Mouse (Mus musculus) limb, embryonic 14.5 days (tissue): Measurements from ENCODE around the gene Ldhal6b. TPM values are rescaled to one million over a fixed set of nuclear protein-coding genes. Genes with fewer than 3 reads are reported as not detected.

Experiments used
- ATAC-seq: fragments of 200-750 bp; cut with Nextera tagmentation; 2 replicates; pipeline ENCODE4 v1.8.0; 2017; ENCODE audit warnings: low read depth, moderate number of reproducible peaks, moderate TSS enrichment; ENCODE audit not compliant: low FRiP score
- DNase-seq: peaks from one replicate; pipeline ENCODE4 v3.0.0-alpha.2; 2015; ENCODE audit warnings: low spot score
- H3K27ac ChIP-seq: fragments of 300-500 bp; sonication (generic); replicated peaks from 2 replicates; pipeline ENCODE4 v1.5.1; 2014; ENCODE audit warnings: low read depth, mild to moderate bottlenecking, low read length, moderate library complexity, mixed read lengths
- H3K27me3 ChIP-seq: fragments of 300-500 bp; sonication (generic); 2 replicates; pipeline ENCODE4 v1.6.1; 2014; ENCODE audit warnings: low read length, mixed read lengths; ENCODE audit not compliant: control insufficient read depth, insufficient read depth
- H3K36me3 ChIP-seq: fragments of 300-500 bp; sonication (generic); 2 replicates; pipeline ENCODE4 v1.6.1; 2014; ENCODE audit warnings: mild to moderate bottlenecking, low read length, moderate library complexity, mixed read lengths; ENCODE audit not compliant: control insufficient read depth, insufficient read depth
- H3K4me1 ChIP-seq: fragments of 300-500 bp; sonication (generic); 2 replicates; pipeline ENCODE4 v1.6.1; 2014; ENCODE audit warnings: antibody characterized with exemption, low read length, mixed read lengths; ENCODE audit not compliant: control insufficient read depth, insufficient read depth
- H3K4me2 ChIP-seq: fragments of 300-500 bp; sonication (generic); replicated peaks from 2 replicates; pipeline ENCODE4 v1.6.1; 2014; ENCODE audit warnings: low read depth, mild to moderate bottlenecking, low read length, moderate library complexity; ENCODE audit not compliant: severe bottlenecking
- H3K4me3 ChIP-seq: fragments of 300-500 bp; sonication (generic); replicated peaks from 2 replicates; pipeline ENCODE4 v1.5.1; 2014; ENCODE audit warnings: low read length
- H3K9ac ChIP-seq: fragments of 300-500 bp; sonication (generic); 2 replicates; pipeline ENCODE4 v1.6.1; 2014; ENCODE audit warnings: mild to moderate bottlenecking, low read depth, low read length, moderate library complexity; ENCODE audit not compliant: severe bottlenecking
- H3K9me3 ChIP-seq: fragments of 300-500 bp; sonication (generic); 2 replicates; pipeline ENCODE4 v1.6.1; 2016; ENCODE audit warnings: low read length; ENCODE audit not compliant: control insufficient read depth
- POLR2A ChIP-seq: fragments of 200-500 bp; IDR thresholded peaks from 2 replicates; pipeline ENCODE4 v1.8.0; 2012; ENCODE audit warnings: inconsistent platforms, mild to moderate bottlenecking, moderate library complexity, borderline replicate concordance; ENCODE audit not compliant: insufficient read depth, insufficient read length; ENCODE audit errors: extremely low read depth
- WGBS: fragments of 180-500 bp; shearing (Covaris S2); extraction: QIAGEN DNeasy Blood & Tissue Kit; methylation state at CpG from one replicate; pipeline ENCODE4 v1.1.7; 2014; 5-methylcytosine and 5-hydroxymethylcytosine counted together
- polyA plus RNA-seq, 2 experiments: library from polyadenylated mRNA; depleted of rRNA in 1 of 2; stranded (reverse) in 1 of 2; unstranded in 1 of 2; fragments of >200 nt; fragmentation: Nextera tagmentation in 1 of 2; extraction: Ambion mirVana in 1 of 2; gene quantifications; 2 replicates each; pipeline versions ENCODE4 v1.2.1 to v1.2.3; 2012 to 2014

Gene Ldhal6b
- polyA plus RNA-seq, 2 experiments, result 0.47 TPM; not detected in 1

DNA sequence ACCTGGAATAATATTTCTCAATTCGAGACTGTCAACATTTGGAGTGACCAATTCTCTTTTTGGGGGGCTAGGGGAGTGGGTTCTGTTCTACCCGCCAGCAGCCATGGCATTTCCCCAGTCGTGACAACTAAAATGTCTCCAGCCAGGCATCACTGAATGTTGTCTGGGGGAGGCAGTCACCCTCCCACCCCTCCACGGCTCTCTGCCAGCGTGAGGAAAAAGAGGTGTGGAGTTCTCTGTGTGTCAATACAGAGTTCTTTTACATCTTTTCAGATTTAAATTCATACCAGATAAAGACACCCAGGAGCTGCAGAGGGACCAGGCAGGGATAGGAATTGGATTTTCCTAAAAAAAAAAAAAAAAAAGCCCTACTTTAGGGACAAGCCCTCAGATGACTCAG lies 22.4 kb downstream of the Ldhal6b start:
- no peak for TF ChIP-seq POLR2A
- 74% methylated on average over 5 of the region's 5 CpGs for WGBS
- Histone ChIP-seq H3K27ac (no peak overlapping the region), H3K4me1 (no peaks in the 10 kb centered on the region), H3K4me2 (no peak overlapping the region), H3K27me3 (no peaks in the 10 kb centered on the region), H3K9ac (no peak overlapping the region), H3K36me3 (no peaks in the 10 kb centered on the region), H3K9me3 (no peaks in the 10 kb centered on the region), H3K4me3 (no peak overlapping the region)
- DNase-seq (no peak), ATAC-seq (no peak)

DNA sequence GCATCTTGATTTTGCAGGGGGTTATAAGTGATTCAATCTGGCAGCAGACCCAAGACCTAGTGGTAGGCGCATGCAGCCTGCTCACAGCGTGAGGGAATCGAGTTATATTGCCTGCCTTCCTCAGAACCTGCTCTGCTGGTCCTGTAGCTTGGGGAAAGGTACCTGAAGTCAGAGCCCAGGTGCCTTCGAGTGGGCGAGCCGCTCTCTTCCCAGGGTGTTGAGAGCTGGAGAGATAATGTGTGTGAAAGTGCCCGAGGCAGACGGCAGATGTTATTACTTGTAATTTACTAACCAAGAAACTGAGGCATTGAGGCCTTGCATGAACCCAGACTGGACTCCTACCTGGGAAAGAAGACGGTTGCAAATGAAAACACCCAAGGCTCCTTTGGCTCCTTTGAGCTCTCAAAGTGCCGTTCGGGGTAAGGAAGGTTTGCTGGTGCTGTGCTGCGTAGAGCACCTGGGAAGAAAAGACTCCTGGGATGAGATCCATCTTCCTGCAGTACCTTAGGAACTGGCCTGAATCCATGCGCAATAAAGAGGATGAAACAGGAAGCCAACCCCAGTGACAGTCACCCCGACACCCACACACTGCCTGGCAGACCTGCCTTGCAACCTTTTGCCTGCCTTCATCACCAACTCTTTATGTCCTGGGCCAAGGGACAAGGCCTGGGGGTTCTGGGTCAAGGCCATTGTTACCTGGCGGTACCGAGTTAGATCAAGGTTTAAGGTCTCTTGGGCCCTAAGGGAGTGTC lies 22.9 kb downstream of the Ldhal6b start:
- DNase-seq (peak; percentile 15), ATAC-seq (no peak)
- Histone ChIP-seq H3K27me3 (no peaks in the 10 kb centered on the region), H3K4me1 (no peaks in the 10 kb centered on the region), H3K4me3 (no peak overlapping the region), H3K36me3 (no peaks in the 10 kb centered on the region), H3K9me3 (no peaks in the 10 kb centered on the region), H3K27ac (no peak overlapping the region), H3K9ac (no peak overlapping the region), H3K4me2 (no peak overlapping the region)
- WGBS, result 77% methylated on average over 16 of the region's 16 CpGs
- TF ChIP-seq POLR2A, result no peak

GRCm38 (mm10) chr17:5390682-5391081 lies 27.9 kb downstream of the Ldhal6b start:
- Histone ChIP-seq H3K9me3 (no peaks in the 10 kb centered on the region), H3K4me2 (no peak overlapping the region), H3K4me1 (no peaks in the 10 kb centered on the region), H3K4me3 (no peak overlapping the region), H3K36me3 (no peaks in the 10 kb centered on the region), H3K27me3 (no peaks in the 10 kb centered on the region), H3K9ac (no peak overlapping the region), H3K27ac (no peak overlapping the region)
- no peak for ATAC-seq
- WGBS, result 54% methylated on average over 10 of the region's 10 CpGs
- no peak for DNase-seq
- TF ChIP-seq POLR2A, result no peak

- Histone ChIP-seq H3K9ac (no peak overlapping the region), H3K27me3 (no peaks in the 10 kb centered on the region), H3K4me2 (no peak overlapping the region), H3K4me1 (no peaks in the 10 kb centered on the region), H3K4me3 (no peak overlapping the region), H3K9me3 (no peaks in the 10 kb centered on the region), H3K36me3 (no peaks in the 10 kb centered on the region), H3K27ac (no peak overlapping the region)
- no peak for TF ChIP-seq POLR2A
- no peak for DNase-seq
- no peak for ATAC-seq
- WGBS, result 60% methylated on average over 3 of the region's 3 CpGs
Measured at GRCm38 (mm10) chr17:5388351-5388750, 30.2 kb downstream of the Ldhal6b start.

DNA sequence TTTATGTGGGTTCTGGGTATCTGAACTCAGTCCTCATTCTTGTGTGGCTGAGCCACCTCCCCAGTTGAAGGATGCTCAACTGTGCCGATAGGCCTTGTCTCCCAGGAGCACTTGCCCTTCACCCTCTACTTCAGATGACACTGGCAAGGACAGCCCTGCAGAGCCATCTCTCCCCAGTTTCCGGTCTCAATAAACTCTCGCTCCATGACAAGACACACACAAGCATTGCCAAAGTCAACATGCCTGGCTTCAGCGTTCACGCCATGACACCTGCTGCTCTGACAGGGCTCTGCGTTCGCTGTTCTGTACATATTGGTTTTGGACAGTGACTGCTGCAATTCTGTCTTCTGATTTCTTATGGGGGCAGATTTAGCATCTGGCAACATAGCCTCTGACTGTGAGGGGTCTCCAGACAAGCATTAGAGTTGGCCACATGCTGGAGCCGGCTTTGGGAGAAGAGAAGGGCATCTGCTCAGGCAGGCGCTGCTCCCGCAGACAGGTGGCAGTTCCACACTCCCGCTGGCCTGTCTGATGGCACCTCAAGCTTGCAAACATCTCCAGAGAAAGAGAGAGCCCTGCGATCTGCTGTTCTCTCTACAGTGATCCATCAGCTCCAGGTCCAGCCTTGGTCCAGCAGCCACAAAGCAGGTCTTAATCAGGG lies 31.6 kb downstream of the Ldhal6b start:
- no peak overlapping the region for H3K4me2 ChIP-seq
- no peak for ATAC-seq
- DNase-seq, result no peak
- no peaks in the 10 kb centered on the region for H3K27me3 ChIP-seq
- WGBS, result 84% methylated on average over 12 of the region's 12 CpGs
- no peak overlapping the region for H3K27ac ChIP-seq
- H3K9ac ChIP-seq, result no peak overlapping the region
- no peaks in the 10 kb centered on the region for H3K9me3 ChIP-seq
- TF ChIP-seq POLR2A, result no peak
- no peak overlapping the region for H3K4me3 ChIP-seq
- no peaks in the 10 kb centered on the region for H3K4me1 ChIP-seq
- no peaks in the 10 kb centered on the region for H3K36me3 ChIP-seq
